Mouse (Mus musculus) olfactory bulb, adult 2 months (tissue): ENCODE results near the gene Slc6a5.

Experiments used
- CTCF ChIP-seq: fragments of 200-500 bp; IDR thresholded peaks from 2 replicates; pipeline ENCODE4 v1.5.1; 2012; ENCODE audit warnings: low read depth, mild to moderate bottlenecking, low read length, moderate library complexity; ENCODE audit not compliant: insufficient read depth
- POLR2A ChIP-seq: fragments of 200-500 bp; IDR thresholded peaks from 2 replicates; pipeline ENCODE4 v1.6.1; 2012; ENCODE audit warnings: mild to moderate bottlenecking, low read depth, low read length, moderate library complexity; ENCODE audit not compliant: insufficient read depth

GRCm38 (mm10) chr7:49894786-49895185 lies 15.2 kb upstream of the Slc6a5 start:
- TF ChIP-seq CTCF (no peak), POLR2A (no peak)
